Mouse (Mus musculus) frontal cortex, adult (tissue): ENCODE data around the gene Olfr1183.
"Not testable (repeated sequence)": the region's sequence is repeated elsewhere in the genome, so short reads cannot be mapped to it uniquely, and the experiment has no call there.

Experiments used
- ATAC-seq: cut with Nextera tagmentation; 2 replicates; pipeline ENCODE4 v1.9.2; 2017; ENCODE audit warnings: mild to moderate bottlenecking, moderate library complexity, mixed read lengths; ENCODE audit not compliant: low TSS enrichment

Olfr1183 gene

DNA sequence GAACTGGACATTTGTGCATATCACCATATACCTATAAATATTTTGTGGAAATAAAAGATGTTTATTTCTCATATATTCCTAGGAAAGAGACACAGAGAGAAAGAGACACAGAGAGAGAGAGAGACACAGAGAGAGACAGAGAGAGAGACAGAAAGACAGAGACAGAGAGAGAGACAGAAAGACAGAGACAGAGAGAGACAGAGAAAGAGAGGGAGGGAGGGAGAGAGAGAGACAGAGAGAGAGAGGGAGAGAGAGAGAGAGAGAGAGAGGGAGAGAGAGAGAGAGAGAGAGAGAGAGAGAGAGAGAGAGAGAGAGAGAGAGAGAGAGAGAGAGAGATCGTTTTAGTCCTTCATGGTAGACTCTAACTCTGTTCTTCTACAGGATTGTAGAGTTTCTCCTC lies at the start of gene Olfr1183:
Gene Olfr1183, plus strand, starts transcription at position 301 of the 400 bp plus-strand sequence.
- not testable (repeated sequence) for ATAC-seq

DNA sequence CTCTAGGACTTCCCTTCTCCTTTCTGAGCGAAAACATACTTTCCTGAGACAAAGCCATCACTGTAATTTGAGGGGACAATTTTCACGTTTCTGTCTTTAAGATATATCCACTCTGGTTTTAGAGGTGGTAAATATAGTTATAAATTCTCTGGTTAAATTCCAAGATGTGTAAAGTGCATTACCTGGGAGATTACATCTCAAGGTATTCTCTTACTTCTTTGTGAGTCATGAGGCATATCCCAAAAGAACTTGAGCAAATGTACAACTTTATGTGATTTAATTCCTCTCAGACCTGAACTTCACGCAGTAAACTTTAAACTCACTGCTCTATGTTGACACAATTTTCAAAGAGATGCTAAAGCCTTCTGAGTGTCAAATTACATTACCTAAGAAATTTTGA lies 48.3 kb upstream of the Olfr1183 start, which contains the start of gene Olfr1179:
Gene Olfr1179, minus strand, starts transcription at position 101 of the 400 bp plus-strand sequence.
- ATAC-seq: no peak

DNA sequence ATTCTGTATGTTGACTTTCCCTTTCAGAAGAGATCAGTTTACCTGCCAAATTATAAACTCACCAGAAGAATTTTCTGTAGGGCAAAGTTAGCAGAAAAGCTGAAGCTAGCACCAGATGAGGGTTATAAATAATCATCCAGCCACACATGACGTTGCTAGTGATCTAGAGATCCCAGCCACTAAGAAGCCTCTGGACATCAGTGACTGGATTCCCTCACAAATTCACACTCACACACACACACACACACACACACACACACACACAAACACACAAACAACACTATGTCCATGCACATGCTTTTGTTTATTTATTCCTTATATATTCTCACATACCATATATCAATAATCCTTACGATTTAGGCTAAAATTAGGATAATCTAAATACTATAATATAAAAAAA lies 35.6 kb upstream of the Olfr1183 start, which contains the start of gene Olfr1180:
Gene Olfr1180, minus strand, starts transcription at position 101 of the 400 bp plus-strand sequence.
- ATAC-seq: no peak

DNA sequence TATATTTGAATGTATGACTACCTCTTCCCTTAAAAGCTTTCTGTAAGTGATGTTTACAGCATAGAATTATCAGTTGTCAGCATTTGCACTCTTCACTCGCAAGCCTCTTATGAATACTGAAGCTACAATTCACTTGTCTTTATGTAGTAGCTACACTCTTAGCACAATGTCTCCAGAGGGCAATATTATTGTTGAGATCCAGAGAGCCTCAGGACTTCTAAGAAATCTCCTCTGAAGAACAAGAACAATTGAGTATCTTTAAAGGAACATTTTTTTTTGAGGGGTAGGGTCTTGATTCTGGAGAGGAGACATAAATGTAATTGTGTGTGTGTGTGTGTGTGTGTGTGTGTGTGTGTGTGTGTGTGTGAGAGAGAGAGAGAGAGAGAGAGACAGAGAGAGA lies 28.6 kb upstream of the Olfr1183 start, which contains the start of gene Olfr1181:
Gene Olfr1181, minus strand, starts transcription at position 101 of the 400 bp plus-strand sequence.
- ATAC-seq: no peak

DNA sequence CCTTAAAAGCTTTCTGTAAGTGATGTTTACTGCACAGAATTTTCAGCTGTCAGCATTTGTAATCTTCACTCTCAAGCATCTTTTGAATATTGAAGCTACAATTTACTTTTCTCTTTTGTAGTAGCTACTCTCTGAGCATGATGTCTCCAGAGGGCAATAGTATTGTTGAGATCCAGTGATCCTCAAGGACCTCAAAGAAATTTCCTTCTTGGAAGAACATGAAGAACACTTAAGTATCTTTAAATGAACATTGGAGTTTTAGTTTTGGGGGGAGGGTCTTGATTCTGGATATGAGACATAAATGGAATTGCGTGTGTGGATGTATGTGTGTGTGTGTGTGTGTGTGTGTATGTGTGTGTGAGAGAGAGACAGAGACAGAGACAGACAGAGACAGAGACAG lies 5.6 kb upstream of the Olfr1183 start, which contains the start of gene Gm13757:
Gene Gm13757, minus strand, starts transcription at position 101 of the 400 bp plus-strand sequence.
- ATAC-seq: no peak

DNA sequence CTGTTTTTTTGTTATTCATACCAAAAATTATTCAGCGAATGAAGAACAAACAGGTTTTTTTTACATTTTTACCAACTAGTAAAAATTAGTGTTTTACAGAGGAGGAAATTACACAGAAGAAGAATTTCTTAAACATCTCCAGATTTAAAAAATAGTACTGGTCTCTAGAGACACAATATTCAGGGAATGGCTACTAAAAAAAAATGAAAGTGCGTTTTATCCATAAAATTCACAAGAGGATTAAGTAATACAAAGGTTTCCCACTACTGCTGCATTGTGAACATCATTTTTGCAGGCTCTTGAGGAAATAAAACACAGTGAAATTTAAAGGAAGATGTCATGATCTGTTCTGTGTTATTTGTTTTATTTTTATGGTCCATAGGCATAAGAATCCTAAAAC lies 28.6 kb downstream of the Olfr1183 start, which contains the start of gene Olfr1184:
Gene Olfr1184, plus strand, starts transcription at position 301 of the 400 bp plus-strand sequence.
- ATAC-seq: no peak

DNA sequence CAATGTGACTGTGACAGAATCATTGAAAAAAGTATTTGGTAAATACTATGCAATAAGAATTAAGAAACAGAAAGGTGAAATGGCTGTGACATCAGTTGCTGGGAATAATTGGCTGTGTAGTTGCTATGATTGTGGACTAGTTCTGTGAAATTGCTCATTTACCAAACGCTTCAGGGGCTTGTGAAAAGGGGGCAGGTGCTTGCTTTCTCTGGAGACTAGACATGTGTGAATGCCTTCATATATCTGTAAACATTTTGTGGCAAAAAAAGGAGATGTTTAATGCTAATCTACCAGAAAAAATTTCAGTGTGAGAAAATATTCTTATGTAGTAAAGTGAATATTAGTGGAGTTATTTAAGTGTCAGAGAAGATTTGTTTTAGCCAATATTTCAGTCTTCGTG lies 38.4 kb downstream of the Olfr1183 start, which contains the start of gene Olfr1185-ps1:
Gene Olfr1185-ps1, plus strand, starts transcription at position 301 of the 400 bp plus-strand sequence.
- no peak for ATAC-seq

DNA sequence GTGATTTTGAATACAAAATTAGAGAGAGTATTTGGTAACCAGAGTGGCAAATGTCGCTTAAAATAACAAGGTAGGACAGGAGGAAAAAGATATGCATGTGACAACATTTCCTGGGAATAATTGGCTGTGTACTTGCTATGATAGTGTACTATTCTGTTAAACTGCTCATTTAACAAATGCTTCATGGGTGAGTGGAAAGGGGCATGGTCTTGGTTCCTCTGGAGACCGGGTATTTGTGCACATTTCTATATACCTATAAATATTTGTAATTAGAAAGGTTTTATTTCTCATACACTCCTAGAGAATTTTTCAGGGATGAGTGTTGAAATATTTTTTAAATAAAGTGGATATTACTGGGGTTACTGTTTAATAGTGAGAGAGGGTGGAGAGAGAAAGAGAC lies 63.6 kb downstream of the Olfr1183 start, which contains the start of gene Olfr1186:
Gene Olfr1186, plus strand, starts transcription at position 301 of the 400 bp plus-strand sequence.
- no peak for ATAC-seq
